Mouse (Mus musculus) thymus, adult 2 months (tissue): ENCODE measurements around the gene Adamts7. TPM values are rescaled to one million over a fixed set of nuclear protein-coding genes. Genes with fewer than 3 reads are reported as not detected.

Experiments
- DNase-seq: peaks from one replicate; pipeline ENCODE4 v3.0.0; 2021
- H3K27ac ChIP-seq: fragments of 200-500 bp; 2 replicates; pipeline ENCODE4 v1.5.1; 2012; ENCODE audit warnings: low read length, control low read depth; ENCODE audit not compliant: control insufficient read depth, insufficient read depth
- H3K27me3 ChIP-seq: fragments of 200-500 bp; 2 replicates; pipeline ENCODE4 v1.6.1; 2012; ENCODE audit warnings: mild to moderate bottlenecking, low read length, moderate library complexity, mixed read lengths; ENCODE audit not compliant: control insufficient read depth, insufficient read depth
- H3K36me3 ChIP-seq: fragments of 200-500 bp; 2 replicates; pipeline ENCODE4 v1.6.1; 2012; ENCODE audit warnings: mild to moderate bottlenecking, low read length, moderate library complexity; ENCODE audit not compliant: control insufficient read depth, insufficient read depth
- H3K4me1 ChIP-seq: fragments of 200-500 bp; replicated peaks from 2 replicates; pipeline ENCODE4 v1.6.1; 2012; ENCODE audit warnings: low read length; ENCODE audit not compliant: control insufficient read depth, insufficient read depth
- H3K4me3 ChIP-seq: fragments of 200-500 bp; 2 replicates; pipeline ENCODE4 v1.5.1; 2012; ENCODE audit warnings: mild to moderate bottlenecking, low read length, control low read depth, moderate library complexity; ENCODE audit not compliant: control insufficient read depth, insufficient read depth
- CTCF ChIP-seq: fragments of 200-500 bp; IDR thresholded peaks from 2 replicates; pipeline ENCODE4 v1.5.1; 2012; ENCODE audit warnings: mild to moderate bottlenecking, control low read depth, low read length, moderate library complexity, borderline replicate concordance; ENCODE audit not compliant: control insufficient read depth, poor library complexity, insufficient read depth; ENCODE audit errors: extremely low read depth
- POLR2A ChIP-seq: fragments of 200-500 bp; IDR thresholded peaks from 2 replicates; pipeline ENCODE4 v1.6.1; 2012; ENCODE audit warnings: mild to moderate bottlenecking, low read length, control low read depth, moderate library complexity; ENCODE audit not compliant: control insufficient read depth, poor library complexity, insufficient read depth; ENCODE audit errors: extremely low read depth
- WGBS: fragments of 180-500 bp; shearing (Covaris S2); methylation state at CpG from one replicate; pipeline ENCODE4 v1.1.7; 2018; 5-methylcytosine and 5-hydroxymethylcytosine counted together
- polyA plus RNA-seq: library from polyadenylated mRNA; depleted of rRNA; stranded (reverse); fragments of >200 nt; gene quantifications from 2 replicates; pipeline ENCODE4 v1.2.3, GENCODE M21; 2012

Adamts7 gene
- polyA plus RNA-seq, 1 experiment, result 5.0 TPM

DNA sequence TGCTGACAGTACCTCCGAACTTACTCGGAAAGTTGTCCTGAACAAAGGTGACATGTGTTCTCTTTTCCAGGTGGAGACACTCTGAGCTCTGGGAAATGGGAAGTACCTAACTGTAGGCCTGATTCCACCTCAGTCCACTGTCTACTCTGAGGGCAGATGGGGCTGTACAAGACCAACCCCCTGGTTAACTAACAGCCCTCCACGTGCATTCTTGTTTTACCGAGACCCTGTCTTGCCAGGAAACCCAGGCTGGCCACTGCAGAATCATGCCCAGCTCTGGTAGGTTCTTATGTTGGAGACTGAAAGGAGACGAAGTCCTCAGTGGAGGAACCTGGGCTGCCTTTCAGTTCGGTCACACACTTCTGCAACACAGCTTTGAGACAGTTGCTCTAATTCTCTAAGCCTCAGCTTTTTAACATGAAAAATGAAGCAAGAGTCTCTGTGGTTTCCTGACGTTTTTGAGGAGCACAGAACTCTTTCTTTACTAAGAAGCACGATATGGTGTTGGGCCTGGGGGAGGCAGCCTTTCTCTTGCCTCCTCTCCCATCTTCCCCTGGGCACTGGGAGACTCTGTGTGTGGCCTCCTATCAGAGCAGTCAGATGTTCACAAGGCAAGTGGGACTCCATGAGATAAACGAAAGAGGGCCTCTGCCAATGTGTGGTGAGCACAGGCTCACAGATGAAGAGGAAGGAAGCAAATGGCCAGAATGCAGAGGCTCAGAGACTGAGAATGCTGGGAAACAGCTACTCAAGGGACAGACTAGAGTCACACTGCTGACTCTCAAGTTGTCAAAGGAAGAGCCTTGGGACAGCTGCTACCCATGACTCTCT is 74.6 kb downstream of the Adamts7 start:
- 23% methylated on average over 9 of the region's 9 CpGs for WGBS
- Histone ChIP-seq H3K27me3 (no peaks in the 10 kb centered on the region), H3K27ac (peak overlapping the region; percentile 97), H3K4me1 (peaks cover 47% of the 10 kb centered on the region), H3K4me3 (no peak overlapping the region), H3K36me3 (peaks cover 7% of the 10 kb centered on the region; the same call in 1 of the 2 replicates)
- no peak for TF ChIP-seq CTCF
- TF ChIP-seq POLR2A, result no peak
- peak; percentile 61 for DNase-seq

DNA sequence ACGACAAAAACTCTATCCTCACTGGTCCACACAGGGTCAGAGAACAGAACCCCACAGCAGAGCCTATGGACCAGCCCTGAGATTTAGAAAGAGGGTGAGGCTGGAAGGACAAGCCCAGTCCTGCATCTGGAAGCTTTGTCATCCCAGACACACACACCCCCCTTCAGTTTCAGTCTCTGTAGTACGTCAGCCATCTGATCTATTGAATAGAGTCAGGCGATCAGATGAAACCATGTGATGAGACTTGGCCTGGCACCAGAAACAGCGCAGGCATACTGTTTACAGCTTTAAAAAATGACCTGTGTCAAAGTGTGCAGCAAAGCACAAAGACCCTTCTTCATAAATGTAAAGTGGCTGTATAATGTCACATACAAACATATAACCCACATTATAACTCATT is 77.7 kb downstream of the Adamts7 start:
- TF ChIP-seq CTCF (no peak), POLR2A (no peak)
- 79% methylated on average over 4 of the region's 4 CpGs for WGBS
- peaks cover 55% of the 10 kb centered on the region for H3K4me1 ChIP-seq
- H3K27ac ChIP-seq, result peak overlapping the region; percentile 83; the same call in 1 of the 2 replicates
- DNase-seq, result no peak
- H3K4me3 ChIP-seq, result no peak overlapping the region
- no peaks in the 10 kb centered on the region for H3K27me3 ChIP-seq
- peaks cover 7% of the 10 kb centered on the region; the same call in 1 of the 2 replicates for H3K36me3 ChIP-seq

GRCm38 (mm10) chr9:90241041-90241440 is 78.2 kb downstream of the Adamts7 start:
- TF ChIP-seq CTCF (no peak), POLR2A (no peak)
- no peak overlapping the region for H3K4me3 ChIP-seq
- WGBS, result 52% methylated on average over 6 of the region's 6 CpGs

GRCm38 (mm10) chr9:90241618-90242017 is 78.7 kb downstream of the Adamts7 start:
- Histone ChIP-seq H3K27ac (no peak overlapping the region), H3K4me3 (no peak overlapping the region), H3K36me3 (peaks cover 10% of the 10 kb centered on the region; the same call in 1 of the 2 replicates), H3K27me3 (no peaks in the 10 kb centered on the region), H3K4me1 (peaks cover 66% of the 10 kb centered on the region)
- peak; percentile 59 for DNase-seq
- TF ChIP-seq CTCF (peak; percentile 45; the same call in 1 of the 2 replicates), POLR2A (no peak)
- WGBS, result 89% methylated on average over 7 of the region's 7 CpGs

More at GRCm38 (mm10) chr9:90241041-90241440, 78.2 kb downstream of the Adamts7 start:
- H3K27ac ChIP-seq, result peak overlapping the region; percentile 83; the same call in 1 of the 2 replicates
- H3K27me3 ChIP-seq, result no peaks in the 10 kb centered on the region
- peaks cover 60% of the 10 kb centered on the region for H3K4me1 ChIP-seq
- no peak for DNase-seq
- H3K36me3 ChIP-seq, result peaks cover 7% of the 10 kb centered on the region; the same call in 1 of the 2 replicates

DNA sequence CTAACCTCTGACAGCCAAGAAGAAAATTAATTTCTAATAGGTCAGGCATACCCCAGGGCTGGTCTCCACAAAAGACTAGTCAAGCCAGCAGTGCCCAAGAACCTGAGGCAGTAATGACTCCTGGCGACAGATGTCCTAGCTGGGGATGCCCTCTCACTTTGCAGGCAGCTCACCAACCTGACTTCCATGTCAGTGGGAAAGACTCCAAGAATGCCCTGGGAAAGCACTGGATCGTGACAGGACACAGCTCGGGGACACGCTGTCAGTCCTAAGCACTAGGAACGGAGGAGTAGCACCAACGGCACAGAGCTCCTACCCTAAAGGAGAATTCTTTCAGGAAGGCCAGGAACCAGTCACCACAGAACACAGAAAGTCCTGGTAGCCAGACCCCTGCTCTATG is 79.4 kb downstream of the Adamts7 start:
- Histone ChIP-seq H3K4me3 (no peak overlapping the region), H3K4me1 (peaks cover 67% of the 10 kb centered on the region), H3K27me3 (no peaks in the 10 kb centered on the region), H3K36me3 (peaks cover 12% of the 10 kb centered on the region; the same call in 1 of the 2 replicates), H3K27ac (peak overlapping the region; percentile 49)
- no peak for DNase-seq
- no peak for TF ChIP-seq POLR2A
- no peak for TF ChIP-seq CTCF
- WGBS, result 71% methylated on average over 6 of the region's 6 CpGs

DNA sequence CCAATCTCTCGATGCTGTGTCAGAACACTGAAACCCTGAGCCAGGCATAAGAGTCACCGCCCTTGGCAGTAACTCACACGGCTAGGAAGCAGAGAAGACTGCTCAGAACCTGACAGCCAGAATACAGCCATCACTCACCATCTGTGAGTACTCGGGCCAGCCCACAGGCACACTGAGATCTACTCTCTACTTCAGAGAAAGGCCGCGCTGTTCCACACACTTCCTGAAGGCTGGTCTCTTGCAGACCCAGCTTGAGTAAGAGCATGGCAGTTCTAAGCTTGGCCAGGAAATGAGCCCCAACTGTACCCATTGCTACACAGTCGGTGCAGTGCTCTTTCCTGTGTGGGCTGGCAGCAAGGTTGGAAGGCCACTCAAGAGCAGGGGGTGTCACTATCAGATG is 80.0 kb downstream of the Adamts7 start:
- DNase-seq, result peak; percentile 72
- H3K4me1 ChIP-seq, result peaks cover 65% of the 10 kb centered on the region
- TF ChIP-seq CTCF (no peak), POLR2A (0 out of 2 replicates have a peak, but pooled peaks have one; percentile 31)
- 3% methylated on average over 7 of the region's 7 CpGs for WGBS
- H3K27me3 ChIP-seq, result no peaks in the 10 kb centered on the region
- H3K4me3 ChIP-seq, result no peak overlapping the region
- peak overlapping the region; percentile 49 for H3K27ac ChIP-seq
- peaks cover 12% of the 10 kb centered on the region; the same call in 1 of the 2 replicates for H3K36me3 ChIP-seq
